Mouse (Mus musculus): ENCODE data around the gene Map1s.
"Not testable (repeated sequence)": the region's sequence is repeated elsewhere in the genome, so short reads cannot be mapped to it uniquely, and the experiment has no call there.

GRCm38 (mm10) chr8:70895571-70896259, 10.0 kb upstream of the Map1s start:
- not testable (repeated sequence) for TF ChIP-seq CTCF (conservative IDR thresholded peaks at IDR 0.05; ENCODE audit: insufficient read depth, insufficient read length, low read depth, low read length); POLR2A (IDR thresholded peaks at IDR 0.05; ENCODE audit: low read depth, low read length)

Measured in kidney, adult 2 months (tissue).